Mouse (Mus musculus) liver, embryonic 14.5 days (tissue): ENCODE measurements around the gene Bivm. TPM values are rescaled to one million over a fixed set of nuclear protein-coding genes. Genes with fewer than 3 reads are reported as not detected.

Experiments used
- ATAC-seq: fragments of 200-750 bp; cut with Nextera tagmentation; 2 replicates; pipeline ENCODE4 v1.8.0; 2017; ENCODE audit warnings: moderate number of reproducible peaks, mild to moderate bottlenecking, moderate library complexity; ENCODE audit not compliant: insufficient read depth
- DNase-seq, 3 experiments: peaks; one replicate each; pipeline ENCODE4 v3.0.0-alpha.2; 2012 to 2013; ENCODE audit warnings: low read depth in 3 of 3, low spot score in 3 of 3
- H3K27ac ChIP-seq: fragments of 300-500 bp; sonication (generic); 2 replicates; pipeline ENCODE4 v1.5.1; 2014; ENCODE audit warnings: moderate library complexity, mild to moderate bottlenecking, control low read depth, inconsistent platforms
- H3K27me3 ChIP-seq: fragments of 300-500 bp; sonication (generic); 2 replicates; pipeline ENCODE4 v1.6.1; 2014; ENCODE audit warnings: mild to moderate bottlenecking, low read length, moderate library complexity; ENCODE audit not compliant: control insufficient read depth, insufficient read depth
- H3K36me3 ChIP-seq: fragments of 300-500 bp; sonication (generic); replicated peaks from 2 replicates; pipeline ENCODE4 v1.6.1; 2014; ENCODE audit warnings: low read depth; ENCODE audit not compliant: control insufficient read depth, insufficient read depth
- H3K4me1 ChIP-seq, 2 experiments: fragments of 200-500 bp in 1 of 2; fragments of 300-500 bp in 1 of 2; sonication (generic) in 1 of 2; replicated peaks; 2 replicates each; pipeline ENCODE4 v1.6.1; 2012 to 2014; ENCODE audit warnings: antibody characterized with exemption in 1 of 2, inconsistent platforms in 1 of 2, low read length in 1 of 2; ENCODE audit not compliant: control insufficient read depth in 2 of 2, insufficient read depth in 2 of 2
- H3K4me2 ChIP-seq: fragments of 300-500 bp; sonication (generic); 2 replicates; pipeline ENCODE4 v1.6.1; 2014; ENCODE audit warnings: low read depth, mild to moderate bottlenecking, control low read depth, moderate library complexity
- H3K4me3 ChIP-seq, 2 experiments: fragments of 200-500 bp in 1 of 2; fragments of 300-500 bp in 1 of 2; sonication (generic) in 1 of 2; 2 replicates each; pipeline ENCODE4 v1.5.1; 2012 to 2014; ENCODE audit warnings: low read depth in 2 of 2, low read length in 2 of 2, mild to moderate bottlenecking in 2 of 2, control low read depth in 1 of 2, inconsistent platforms in 1 of 2, moderate library complexity in 1 of 2; ENCODE audit not compliant: insufficient read depth in 1 of 2
- H3K9ac ChIP-seq: fragments of 300-500 bp; sonication (generic); replicated peaks from 2 replicates; pipeline ENCODE4 v1.6.1; 2014; ENCODE audit warnings: mild to moderate bottlenecking, control low read depth, moderate library complexity
- H3K9me3 ChIP-seq: fragments of 300-500 bp; sonication (generic); 2 replicates; pipeline ENCODE4 v1.6.1; 2016; ENCODE audit warnings: low read length, mixed read lengths; ENCODE audit not compliant: control insufficient read depth
- CTCF ChIP-seq: IDR thresholded peaks from 2 replicates; pipeline ENCODE4 v1.5.1; 2016; ENCODE audit warnings: antibody characterized with exemption, low read depth, control low read depth
- EP300 ChIP-seq: IDR thresholded peaks from 2 replicates; pipeline ENCODE4 v1.6.1; 2016; ENCODE audit warnings: antibody characterized with exemption, low read depth
- whole genome bisulfite sequencing: fragments of 180-500 bp; shearing (Covaris S2); extraction: QIAGEN DNeasy Blood & Tissue Kit; methylation state at CpG from one replicate; pipeline ENCODE4 v1.1.7; 2014; ENCODE audit not compliant: insufficient replicate concordance; 5-methylcytosine and 5-hydroxymethylcytosine counted together
- polyA plus RNA-seq, 2 experiments: library from polyadenylated mRNA; depleted of rRNA in 1 of 2; stranded (reverse) in 1 of 2; unstranded in 1 of 2; fragments of >200 nt; fragmentation: Nextera tagmentation in 1 of 2; extraction: Ambion mirVana in 1 of 2; gene quantifications; 2 replicates each; pipeline versions ENCODE4 v1.2.1 to v1.2.3; 2012 to 2014

Gene Bivm
- polyA plus RNA-seq, 2 experiments: 2.8 to 4.0 TPM

GRCm38 (mm10) chr1:44155287-44155686, 36.5 kb downstream of the Bivm start:
- DNase-seq (peak in 1 of 3 experiments; percentile 7), ATAC-seq (no peak)
- no peaks in the 10 kb centered on the region for H3K4me1 ChIP-seq
- H3K27me3 ChIP-seq: no peaks in the 10 kb centered on the region
- TF ChIP-seq CTCF: peak; percentile 47; the same call in 1 of the 2 replicates
- TF ChIP-seq EP300: no peak
- H3K27ac ChIP-seq: no peak overlapping the region
- H3K4me2 ChIP-seq: no peak overlapping the region
- no peak overlapping the region for H3K9ac ChIP-seq
- H3K4me3 ChIP-seq: no peak overlapping the region
- H3K9me3 ChIP-seq: no peaks in the 10 kb centered on the region
- WGBS: 78% methylated on average over 4 of the region's 4 CpGs
- H3K36me3 ChIP-seq: no peaks in the 10 kb centered on the region

GRCm38 (mm10) chr1:44158317-44158716, 39.6 kb downstream of the Bivm start:
- Histone ChIP-seq H3K27me3 (no peaks in the 10 kb centered on the region), H3K27ac (no peak overlapping the region), H3K4me3 (no peak overlapping the region), H3K9ac (no peak overlapping the region), H3K36me3 (peaks cover 3% of the 10 kb centered on the region), H3K4me2 (no peak overlapping the region), H3K4me1 (no peaks in the 10 kb centered on the region), H3K9me3 (no peaks in the 10 kb centered on the region)
- 58% methylated on average over 6 of the region's 6 CpGs for WGBS
- no peak for ATAC-seq
- TF ChIP-seq EP300 (no peak), CTCF (no peak)
- DNase-seq: no peak

DNA sequence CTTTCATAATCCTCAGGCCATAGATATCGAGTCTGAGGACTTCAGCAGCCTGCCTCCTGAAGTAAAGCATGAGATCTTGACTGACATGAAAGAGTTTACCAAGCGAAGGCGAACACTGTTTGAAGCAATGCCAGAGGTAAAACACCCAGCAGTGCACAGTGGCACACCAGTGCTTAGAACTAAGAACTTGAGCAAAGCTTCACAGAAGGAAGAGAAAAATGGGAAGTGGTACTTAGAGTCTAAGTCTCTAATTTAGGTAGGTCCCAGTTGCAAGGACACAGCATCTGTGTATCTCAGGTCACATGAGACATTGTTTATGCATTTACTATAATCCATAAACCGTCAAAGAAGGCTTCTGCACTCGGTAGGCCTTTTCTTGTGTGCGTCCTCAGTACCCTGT, 43.1 kb downstream of the Bivm start:
- H3K9ac ChIP-seq: no peak overlapping the region
- H3K9me3 ChIP-seq: no peaks in the 10 kb centered on the region
- no peak overlapping the region for H3K4me3 ChIP-seq
- no peak for DNase-seq
- TF ChIP-seq CTCF (no peak), EP300 (no peak)
- H3K27me3 ChIP-seq: no peaks in the 10 kb centered on the region
- H3K36me3 ChIP-seq: peaks cover 9% of the 10 kb centered on the region
- no peak overlapping the region for H3K27ac ChIP-seq
- no peak for ATAC-seq
- no peaks in the 10 kb centered on the region for H3K4me1 ChIP-seq
- 78% methylated on average over 6 of the region's 6 CpGs for WGBS
- no peak overlapping the region for H3K4me2 ChIP-seq

GRCm38 (mm10) chr1:44162389-44162788, 43.6 kb downstream of the Bivm start:
- WGBS: 78% methylated on average over 5 of the region's 5 CpGs

DNA sequence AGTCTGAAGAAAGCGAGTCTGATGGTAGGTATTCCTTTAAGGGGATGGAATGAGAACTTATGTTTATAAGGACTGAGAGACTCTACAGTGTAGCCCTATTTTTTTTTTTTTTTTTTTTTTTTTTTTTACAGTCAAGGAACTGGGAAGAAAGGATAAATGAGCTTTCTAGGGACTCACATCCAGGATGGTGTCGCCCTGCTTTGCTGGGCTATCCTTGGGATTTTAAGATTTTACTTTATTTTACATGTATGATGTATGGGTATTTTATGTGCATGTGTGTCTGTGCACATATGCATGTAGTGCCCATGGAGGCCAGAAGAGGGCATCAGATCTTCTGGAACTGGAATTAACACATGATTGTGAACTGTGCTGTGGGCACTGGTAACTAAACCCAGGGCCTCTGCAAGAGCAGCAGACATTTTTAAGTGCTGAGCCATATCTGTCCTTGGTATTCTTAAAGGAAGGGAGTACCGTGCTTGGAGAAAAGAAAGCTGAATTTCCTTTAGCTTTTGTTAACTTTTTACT, 49.2 kb downstream of the Bivm start:
- TF ChIP-seq EP300 (no peak), CTCF (peak; percentile 38; the same call in 1 of the 2 replicates)
- ATAC-seq (no peak), DNase-seq (no peak)
- Histone ChIP-seq H3K9ac (no peak overlapping the region), H3K4me1 (no peaks in the 10 kb centered on the region), H3K36me3 (peaks cover 15% of the 10 kb centered on the region), H3K27me3 (no peaks in the 10 kb centered on the region), H3K9me3 (no peaks in the 10 kb centered on the region), H3K27ac (no peak overlapping the region), H3K4me2 (no peak overlapping the region), H3K4me3 (no peak overlapping the region)
- 77% methylated on average over 3 of the region's 3 CpGs for WGBS

More at GRCm38 (mm10) chr1:44162389-44162788, 43.6 kb downstream of the Bivm start:
- Histone ChIP-seq H3K4me3 (no peak overlapping the region), H3K9me3 (no peaks in the 10 kb centered on the region), H3K36me3 (peaks cover 14% of the 10 kb centered on the region), H3K27me3 (no peaks in the 10 kb centered on the region), H3K4me1 (no peaks in the 10 kb centered on the region), H3K27ac (no peak overlapping the region), H3K4me2 (no peak overlapping the region), H3K9ac (no peak overlapping the region)
- ATAC-seq (no peak), DNase-seq (no peak)
- TF ChIP-seq CTCF (no peak), EP300 (no peak)
